Mouse (Mus musculus) adipocyte (in vitro differentiated cells): ENCODE results near the gene Psmd5.

Experiments used
- DNase-seq: peaks from one replicate; pipeline ENCODE4 v3.0.0-alpha.2; 2016; ENCODE audit warnings: low spot score

Psmd5 gene

GRCm38 (mm10) chr2:34874816-34875345 is at the start of gene Psmd5:
Gene Psmd5 (minus strand): TSS chr2:34874968.
- no peak for DNase-seq

DNA sequence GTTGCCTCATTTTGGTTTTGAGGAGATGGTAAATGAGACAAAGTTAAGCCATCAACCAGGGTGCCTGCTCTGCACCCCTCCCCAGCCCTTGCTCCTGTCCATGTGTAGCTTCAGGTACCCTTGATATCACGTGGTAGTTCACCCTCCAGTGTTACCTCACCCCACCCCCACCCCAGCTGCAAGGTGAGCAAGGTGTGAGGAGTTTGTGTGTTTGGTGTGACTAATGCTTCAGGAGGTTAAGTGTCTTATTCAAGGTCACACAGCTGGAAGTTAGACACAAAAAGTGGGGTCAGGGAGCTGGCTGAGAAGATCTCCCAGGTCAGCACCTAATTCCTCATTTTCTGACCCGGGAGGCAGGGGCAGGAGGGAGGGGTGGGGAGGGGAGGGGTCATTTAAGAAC is 48.0 kb upstream of the Psmd5 start:
- DNase-seq = no peak

DNA sequence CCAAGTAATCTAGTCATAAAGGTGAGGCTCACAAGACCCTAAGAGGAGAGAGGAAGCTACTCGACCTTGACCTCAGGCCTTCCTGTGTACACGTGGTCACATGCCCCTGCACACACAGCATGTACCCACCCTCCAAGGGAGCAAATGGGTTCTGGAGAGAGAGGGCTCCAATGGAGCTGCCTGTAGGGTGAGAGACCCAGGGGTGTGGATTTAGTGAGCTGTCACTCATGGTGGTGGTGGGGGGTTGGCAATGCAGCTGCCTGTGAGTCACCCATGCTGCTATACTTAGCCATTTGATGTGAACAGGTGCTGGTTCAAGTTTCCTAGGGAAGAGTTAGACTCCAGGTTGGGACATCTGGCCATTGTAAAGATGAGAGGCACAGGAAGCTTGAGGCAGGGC is 45.4 kb upstream of the Psmd5 start:
- no peak for DNase-seq

DNA sequence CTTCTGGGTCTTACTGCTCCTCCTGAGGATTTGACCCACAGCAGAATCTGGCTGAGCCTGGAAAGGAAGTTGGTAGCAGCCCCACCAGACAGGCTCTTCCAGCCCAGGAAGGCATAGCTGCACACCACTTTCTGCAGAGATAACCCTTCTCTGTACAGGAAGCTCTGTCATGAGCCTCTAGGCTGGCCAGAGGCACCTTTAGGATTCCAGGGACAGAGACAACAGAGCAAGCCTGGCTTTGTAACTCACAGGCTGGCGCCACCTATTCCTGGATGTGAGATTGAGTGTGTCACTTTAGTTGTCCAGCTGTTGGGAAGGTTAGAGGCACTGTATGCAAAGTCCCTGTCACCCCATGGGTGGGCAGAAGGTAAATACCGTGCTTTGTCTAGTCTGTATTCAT is 40.3 kb upstream of the Psmd5 start:
- no peak for DNase-seq

DNA sequence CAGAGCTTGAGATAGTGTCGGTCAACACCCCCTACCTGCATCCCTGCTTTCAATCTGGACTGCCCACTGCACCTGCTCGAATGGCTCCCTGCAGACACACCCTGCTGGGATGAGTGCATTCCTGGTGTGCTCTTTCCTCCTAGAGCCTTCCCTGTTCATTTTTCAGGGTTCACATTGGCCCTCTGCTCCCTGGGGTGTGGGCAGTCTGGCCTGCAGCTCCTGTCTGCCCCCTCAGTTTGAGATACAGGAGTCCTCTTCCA is 40.0 kb upstream of the Psmd5 start:
- DNase-seq = no peak

- DNase-seq = no peak
Measured at GRCm38 (mm10) chr2:34914069-34914822, 39.5 kb upstream of the Psmd5 start.

GRCm38 (mm10) chr2:34913218-34914068 is 38.7 kb upstream of the Psmd5 start, which contains the start of gene Phf19:
Gene Phf19 (minus strand): TSS chr2:34914026.
- no peak for DNase-seq

- no peak for DNase-seq
Measured at GRCm38 (mm10) chr2:34912613-34913012, 37.8 kb upstream of the Psmd5 start.

GRCm38 (mm10) chr2:34911871-34912270 is 37.1 kb upstream of the Psmd5 start:
- no peak for DNase-seq

- DNase-seq = no peak
Measured at GRCm38 (mm10) chr2:34909719-34910118, 35.0 kb upstream of the Psmd5 start.

- DNase-seq = peak; percentile 35
Measured at GRCm38 (mm10) chr2:34906861-34907604, 32.3 kb upstream of the Psmd5 start.

GRCm38 (mm10) chr2:34906426-34906825 is 31.7 kb upstream of the Psmd5 start:
- DNase-seq = no peak

DNA sequence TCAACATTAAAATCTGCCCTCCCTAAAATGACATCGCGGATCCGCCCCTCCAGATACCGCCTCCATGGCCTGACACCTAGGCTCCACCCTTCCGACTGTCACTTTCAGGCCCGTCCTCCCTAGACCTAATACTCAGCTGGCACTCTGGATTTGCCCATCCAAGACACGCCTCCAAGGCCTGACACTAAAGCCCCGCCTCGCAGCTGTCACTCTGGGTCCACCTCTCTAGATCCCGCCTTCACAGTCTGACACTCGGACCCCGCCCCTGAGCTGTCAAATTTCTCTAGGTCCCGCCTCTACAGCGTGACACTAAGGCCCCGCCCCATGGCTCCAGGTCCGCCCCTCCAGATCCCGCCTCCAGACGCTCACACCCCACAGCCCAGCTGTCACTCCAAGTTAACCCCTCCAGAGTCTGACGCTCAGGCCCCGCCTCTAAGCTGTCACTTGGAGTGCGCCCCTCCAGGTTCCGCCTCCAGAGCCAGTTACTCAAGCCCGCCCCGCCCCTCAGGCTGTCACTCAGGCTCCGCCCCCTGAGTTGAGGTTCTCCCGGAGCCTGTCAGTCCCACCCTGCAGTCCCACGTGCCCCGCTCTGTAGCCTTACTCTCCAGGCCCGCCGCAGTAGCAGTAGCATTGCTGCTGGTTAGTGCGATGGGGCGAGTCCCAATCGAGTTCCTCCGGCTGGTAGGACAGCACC is 30.2 kb upstream of the Psmd5 start:
- DNase-seq = peak; percentile 98

GRCm38 (mm10) chr2:34903652-34904405 is 29.1 kb upstream of the Psmd5 start:
- DNase-seq = no peak

DNA sequence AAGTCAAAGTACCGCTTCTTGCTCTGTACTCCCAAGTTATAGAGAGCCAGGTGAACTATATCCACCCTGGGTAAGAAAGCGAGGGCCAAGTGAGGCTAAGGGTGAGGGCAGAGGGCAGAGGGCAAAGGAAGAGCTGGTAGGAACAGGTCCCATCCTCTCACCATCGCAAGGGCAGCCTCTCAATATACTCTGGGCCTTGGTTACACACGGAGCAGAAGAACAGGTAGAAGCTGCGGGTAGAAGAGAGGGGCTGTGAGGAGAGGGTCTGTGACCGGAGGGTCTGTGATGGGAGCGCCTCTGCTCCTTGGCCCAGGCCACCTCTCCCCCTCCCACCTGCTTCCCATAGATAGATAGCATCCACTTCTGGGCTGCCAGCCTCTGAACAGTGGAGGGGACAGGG is 28.4 kb upstream of the Psmd5 start:
- DNase-seq = no peak

DNA sequence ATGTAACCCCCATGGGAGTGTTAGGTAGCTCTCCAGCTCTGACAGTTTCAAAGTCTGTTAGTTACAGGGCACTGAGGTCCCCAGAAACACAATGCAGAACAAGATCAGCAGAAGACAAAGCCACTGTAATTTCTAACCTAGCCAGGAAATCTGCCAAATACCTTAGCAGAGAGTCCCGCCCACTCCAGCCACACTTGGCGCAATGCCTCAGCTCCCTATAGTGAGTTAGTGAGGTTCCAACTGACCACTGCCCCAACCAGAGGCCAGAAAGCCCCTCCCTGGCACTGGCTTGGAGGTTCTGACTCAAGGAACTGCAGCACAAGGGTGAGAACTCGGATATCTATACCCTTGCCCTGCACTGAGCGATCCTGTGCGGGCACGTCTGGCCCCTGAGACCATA is 28.0 kb upstream of the Psmd5 start:
- peak; percentile 30 for DNase-seq

DNA sequence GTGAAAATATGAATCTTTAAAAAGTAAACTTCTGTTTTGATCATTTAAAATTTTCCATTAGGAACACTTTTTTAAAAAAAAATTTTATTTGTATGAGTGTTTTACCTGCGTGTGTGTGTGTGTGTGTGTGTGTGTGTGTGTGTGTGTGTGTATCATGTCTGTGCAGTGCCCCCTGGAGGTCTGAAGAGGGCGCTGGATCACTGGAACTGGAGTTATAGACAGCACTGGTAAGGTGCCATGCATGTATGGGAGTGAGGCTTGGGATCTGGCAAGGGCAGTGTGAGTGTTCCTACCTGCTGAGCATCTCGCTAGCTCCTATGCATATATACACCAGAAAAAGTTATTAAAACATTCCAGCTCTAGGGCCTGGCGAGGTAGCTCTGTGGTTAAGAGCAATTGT is 27.0 kb upstream of the Psmd5 start:
- no peak for DNase-seq

DNA sequence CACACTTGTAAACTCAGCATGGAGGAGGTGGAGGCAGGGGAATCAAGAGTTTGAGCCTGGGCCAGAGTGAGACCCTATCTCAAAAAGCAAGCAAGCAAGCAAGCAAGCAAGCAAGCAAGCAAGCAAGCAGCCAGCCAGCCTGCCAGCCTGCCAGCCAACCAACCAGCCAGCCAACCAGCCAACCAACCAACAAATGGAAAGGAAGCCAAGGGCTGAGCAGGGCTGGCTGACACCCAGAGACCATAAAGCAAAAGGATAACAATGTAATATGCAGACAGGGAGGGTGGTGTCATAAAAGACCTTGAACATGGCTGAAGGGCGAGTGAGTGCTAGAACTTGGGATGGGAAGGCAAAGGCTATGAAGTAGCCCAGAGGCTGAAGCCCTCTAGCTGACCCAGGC is 25.6 kb upstream of the Psmd5 start:
- DNase-seq = peak; percentile 68

- no peak for DNase-seq
Measured at GRCm38 (mm10) chr2:34899682-34900081, 24.9 kb upstream of the Psmd5 start.

GRCm38 (mm10) chr2:34897820-34898219 is 23.1 kb upstream of the Psmd5 start:
- peak; percentile 56 for DNase-seq

DNA sequence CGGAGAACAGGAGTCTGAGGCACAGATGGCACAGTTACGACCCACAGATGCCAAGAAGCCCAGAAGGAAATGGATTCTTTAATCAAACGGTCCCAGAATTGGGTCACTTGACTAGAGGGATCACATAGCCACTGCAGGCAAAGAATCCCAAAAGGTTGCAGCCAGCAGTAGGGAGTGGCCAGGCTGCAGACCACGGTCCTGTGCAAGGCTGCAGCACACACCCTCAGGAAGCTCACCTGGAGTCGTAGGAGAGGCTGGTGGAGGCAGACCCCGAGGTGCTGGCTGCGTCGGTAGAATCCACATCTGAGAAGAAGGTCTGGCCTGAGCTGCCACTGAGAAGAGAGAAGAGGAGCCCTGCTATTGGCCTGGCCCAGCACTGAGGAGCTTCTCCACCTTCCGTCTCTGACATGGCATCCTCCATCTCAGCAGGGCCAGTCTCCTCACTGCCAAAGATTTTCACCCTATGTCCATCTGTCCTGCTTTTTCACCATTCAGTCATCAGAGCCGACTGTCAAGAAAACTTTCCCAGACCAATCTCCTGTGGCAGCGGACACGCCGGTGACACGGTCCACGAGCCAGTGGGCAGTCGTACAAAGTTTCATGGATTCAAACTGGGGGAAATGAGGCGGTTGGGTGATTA is 22.2 kb upstream of the Psmd5 start:
- no peak for DNase-seq
